ENCODE assay signal across 20 mouse cellular contexts in genomic region chr12:109086111-109086510, GRCm38 (mm10). TPM values are rescaled to one million over a fixed set of nuclear protein-coding genes. Genes with fewer than 3 reads are reported as not detected.
A peak's percentile ranks its signal among the peaks of the same experiment; 100 is the strongest.
DNase-seq lines count a peak whose midpoint lies in the region; ATAC-seq and TF ChIP-seq lines count a peak whose summit lies in the region.
"Had no signal": no experiment of that assay in that cellular context is flagged by ENCODE, and none has a peak within 500 bp of the region (broad histone marks: within the 10 kb centered on the region; RNA-seq: fewer than 3 reads in every experiment).

No protein-coding gene starts in this region.

- H3K9ac ChIP-seq in forebrain, embryonic 13.5 days = no peak overlapping the region
- no peak overlapping the region for H3K9ac ChIP-seq in forebrain, embryonic 11.5 days (ENCODE audit: low read length)
- no peak overlapping the region for H3K9ac ChIP-seq in forebrain, postnatal 0 days
- no peak overlapping the region for H3K9ac ChIP-seq in forebrain, embryonic 14.5 days (ENCODE audit: low read length)
- no peak overlapping the region for H3K9ac ChIP-seq in midbrain, embryonic 13.5 days (replicated peaks)
- H3K9ac ChIP-seq in hindbrain, postnatal 0 days (replicated peaks; ENCODE audit: low read length) = no peak overlapping the region
- H3K9ac ChIP-seq: heart, embryonic 12.5 days; heart, embryonic 15.5 days; hindbrain, embryonic 15.5 days had no signal

- H3K27ac ChIP-seq in forebrain, embryonic 13.5 days = peak overlapping the region; percentile 82
- no peak overlapping the region for H3K27ac ChIP-seq in forebrain, embryonic 11.5 days (ENCODE audit: low read depth, low read length)
- H3K27ac ChIP-seq in forebrain, postnatal 0 days (ENCODE audit: low read depth, low read length) = no peak overlapping the region
- H3K27ac ChIP-seq in forebrain, embryonic 14.5 days (ENCODE audit: low read depth, low read length) = no peak overlapping the region
- no peak overlapping the region for H3K27ac ChIP-seq in midbrain, embryonic 13.5 days
- no peak overlapping the region for H3K27ac ChIP-seq in midbrain, embryonic 10.5 days (replicated peaks)
- H3K27ac ChIP-seq in hindbrain, postnatal 0 days = no peak overlapping the region
- H3K27ac ChIP-seq: heart, embryonic 15.5 days had no signal

- DNase-seq in forebrain, embryonic 11.5 days (ENCODE audit: low spot score) = no peak
- DNase-seq in forebrain, postnatal 0 days = no peak
- no peak for DNase-seq in forebrain, embryonic 14.5 days (ENCODE audit: low spot score)
- no peak for DNase-seq in midbrain, embryonic 10.5 days (ENCODE audit: low spot score)
- DNase-seq in hindbrain, postnatal 0 days (ENCODE audit: low spot score) = no peak
- DNase-seq in embryo, embryonic 9.5 days (ENCODE audit: extremely low spot score) = no peak
- DNase-seq: adrenal gland, adult 8-10 months; embryo, embryonic 11 days; heart, adult 18-20 months; heart, postnatal 10 days; heart, postnatal 36 days; kidney, adult 18-20 months had no signal

- 81% methylated on average over 2 of the region's 2 CpGs for WGBS in forebrain, embryonic 13.5 days
- WGBS in forebrain, embryonic 11.5 days = 94% methylated on average over 2 of the region's 2 CpGs
- 72% methylated on average over 2 of the region's 2 CpGs for whole genome bisulfite sequencing in forebrain, postnatal 0 days
- 80% methylated on average over 2 of the region's 2 CpGs for WGBS in forebrain, embryonic 14.5 days
- WGBS in midbrain, embryonic 13.5 days = 80% methylated on average over 2 of the region's 2 CpGs
- whole genome bisulfite sequencing in midbrain, embryonic 10.5 days = 87% methylated on average over 2 of the region's 2 CpGs
- WGBS in hindbrain, postnatal 0 days = 76% methylated on average over 2 of the region's 2 CpGs

- peaks cover 20% of the 10 kb centered on the region for H3K4me1 ChIP-seq in forebrain, embryonic 13.5 days
- H3K4me1 ChIP-seq in forebrain, embryonic 11.5 days (replicated peaks; ENCODE audit: control insufficient read depth, insufficient read depth, low read length) = no peaks in the 10 kb centered on the region
- H3K4me1 ChIP-seq in forebrain, postnatal 0 days (ENCODE audit: insufficient read depth) = no peaks in the 10 kb centered on the region; the same call in 1 of the 2 replicates
- H3K4me1 ChIP-seq in forebrain, embryonic 14.5 days (ENCODE audit: control insufficient read depth, insufficient read depth, low read length) = peaks cover 18% of the 10 kb centered on the region
- peaks cover 11% of the 10 kb centered on the region for H3K4me1 ChIP-seq in midbrain, embryonic 13.5 days (replicated peaks)
- H3K4me1 ChIP-seq in midbrain, embryonic 10.5 days = 0 out of 2 replicates have a peak, but pooled peaks cover 3% of the 10 kb centered on the region
- no peaks in the 10 kb centered on the region for H3K4me1 ChIP-seq in hindbrain, postnatal 0 days (ENCODE audit: insufficient read depth, low read length)
- H3K4me1 ChIP-seq: heart, embryonic 12.5 days; heart, embryonic 15.5 days had no signal

- H3K36me3 ChIP-seq in forebrain, embryonic 13.5 days (ENCODE audit: poor library complexity, severe bottlenecking) = no peaks in the 10 kb centered on the region
- H3K36me3 ChIP-seq in forebrain, embryonic 11.5 days (ENCODE audit: control insufficient read depth, insufficient read depth, low read length) = no peaks in the 10 kb centered on the region
- H3K36me3 ChIP-seq in forebrain, postnatal 0 days (ENCODE audit: insufficient read depth) = no peaks in the 10 kb centered on the region
- H3K36me3 ChIP-seq in forebrain, embryonic 14.5 days (ENCODE audit: control insufficient read depth, insufficient read depth, low read length) = no peaks in the 10 kb centered on the region
- H3K36me3 ChIP-seq in midbrain, embryonic 13.5 days = no peaks in the 10 kb centered on the region
- H3K36me3 ChIP-seq in midbrain, embryonic 10.5 days = no peaks in the 10 kb centered on the region
- H3K36me3 ChIP-seq in hindbrain, postnatal 0 days (ENCODE audit: insufficient read depth, low read length) = no peaks in the 10 kb centered on the region
- H3K36me3 ChIP-seq: heart, embryonic 12.5 days; heart, embryonic 15.5 days; hindbrain, embryonic 15.5 days had no signal

- ATAC-seq in forebrain, embryonic 13.5 days = 0 out of 2 replicates have a peak, but pooled peaks have one; percentile 20
- no peak for ATAC-seq in forebrain, embryonic 11.5 days (replicated peaks; ENCODE audit: low FRiP score)
- ATAC-seq in forebrain, postnatal 0 days = 0 out of 2 replicates have a peak, but pooled peaks have one; percentile 5
- no peak for ATAC-seq in forebrain, embryonic 14.5 days
- 0 out of 2 replicates have a peak, but pooled peaks have one; percentile 55 for ATAC-seq in midbrain, embryonic 13.5 days
- ATAC-seq in hindbrain, postnatal 0 days = peak; percentile 30; the same call in 1 of the 2 replicates
- ATAC-seq: activated CD4-positive, CD25-positive, alpha-beta regulatory T cell, adult 4 months; inflammation-experienced regulatory T-cells, adult 6 months; intestine, embryonic 16.5 days had no signal

- no peaks in the 10 kb centered on the region for H3K27me3 ChIP-seq in forebrain, embryonic 13.5 days
- H3K27me3 ChIP-seq in forebrain, embryonic 11.5 days (ENCODE audit: control insufficient read depth, insufficient read depth, low read length) = no peaks in the 10 kb centered on the region
- H3K27me3 ChIP-seq in forebrain, postnatal 0 days (ENCODE audit: insufficient read depth, low read length) = no peaks in the 10 kb centered on the region
- no peaks in the 10 kb centered on the region for H3K27me3 ChIP-seq in forebrain, embryonic 14.5 days (replicated peaks; ENCODE audit: control insufficient read depth, insufficient read depth, low read length)
- H3K27me3 ChIP-seq in midbrain, embryonic 13.5 days = no peaks in the 10 kb centered on the region
- H3K27me3 ChIP-seq in midbrain, embryonic 10.5 days (ENCODE audit: low read depth, poor library complexity, severe bottlenecking) = no peaks in the 10 kb centered on the region
- H3K27me3 ChIP-seq in hindbrain, postnatal 0 days (ENCODE audit: insufficient read depth, low read length) = no peaks in the 10 kb centered on the region
- H3K27me3 ChIP-seq: heart, embryonic 12.5 days; heart, embryonic 15.5 days; hindbrain, embryonic 15.5 days had no signal

- no peak overlapping the region for H3K4me3 ChIP-seq in forebrain, embryonic 13.5 days
- no peak overlapping the region for H3K4me3 ChIP-seq in forebrain, embryonic 11.5 days (ENCODE audit: low read depth, low read length)
- H3K4me3 ChIP-seq in forebrain, postnatal 0 days (ENCODE audit: low read depth, low read length) = no peak overlapping the region
- no peak overlapping the region for H3K4me3 ChIP-seq in forebrain, embryonic 14.5 days (ENCODE audit: low read depth, low read length)
- H3K4me3 ChIP-seq in midbrain, embryonic 13.5 days (replicated peaks) = no peak overlapping the region
- no peak overlapping the region for H3K4me3 ChIP-seq in midbrain, embryonic 10.5 days
- no peak overlapping the region for H3K4me3 ChIP-seq in hindbrain, postnatal 0 days (ENCODE audit: low read length)
- H3K4me3 ChIP-seq: heart, embryonic 12.5 days; heart, embryonic 15.5 days; hindbrain, embryonic 15.5 days had no signal

- no peak overlapping the region for H3K4me2 ChIP-seq in forebrain, embryonic 13.5 days
- no peak overlapping the region for H3K4me2 ChIP-seq in forebrain, embryonic 11.5 days (ENCODE audit: low read depth, low read length, severe bottlenecking)
- no peak overlapping the region for H3K4me2 ChIP-seq in forebrain, postnatal 0 days (ENCODE audit: low read depth)
- no peak overlapping the region for H3K4me2 ChIP-seq in forebrain, embryonic 14.5 days (ENCODE audit: low read length)
- H3K4me2 ChIP-seq in midbrain, embryonic 13.5 days (replicated peaks) = no peak overlapping the region
- H3K4me2 ChIP-seq in hindbrain, postnatal 0 days (ENCODE audit: low read depth, low read length) = no peak overlapping the region
- H3K4me2 ChIP-seq: heart, embryonic 12.5 days; heart, embryonic 15.5 days; hindbrain, embryonic 15.5 days had no signal

- TF ChIP-seq CTCF in forebrain, postnatal 0 days (IDR thresholded peaks at IDR 0.05; ENCODE audit: low read depth) = no peak
- no peak for TF ChIP-seq CTCF in hindbrain, postnatal 0 days (IDR thresholded peaks at IDR 0.05; ENCODE audit: low read depth)

- no peaks in the 10 kb centered on the region for H3K9me3 ChIP-seq in forebrain, embryonic 13.5 days (replicated peaks)
- H3K9me3 ChIP-seq in forebrain, embryonic 11.5 days (ENCODE audit: control insufficient read depth, low read length) = no peaks in the 10 kb centered on the region
- H3K9me3 ChIP-seq in forebrain, postnatal 0 days (ENCODE audit: low read length) = no peaks in the 10 kb centered on the region
- H3K9me3 ChIP-seq in forebrain, embryonic 14.5 days (replicated peaks; ENCODE audit: control insufficient read depth, low read length) = no peaks in the 10 kb centered on the region
- H3K9me3 ChIP-seq in midbrain, embryonic 13.5 days = no peaks in the 10 kb centered on the region
- H3K9me3 ChIP-seq in midbrain, embryonic 10.5 days (replicated peaks) = no peaks in the 10 kb centered on the region
- H3K9me3 ChIP-seq in hindbrain, postnatal 0 days (ENCODE audit: low read length) = no peaks in the 10 kb centered on the region
- H3K9me3 ChIP-seq: heart, embryonic 15.5 days; hindbrain, embryonic 15.5 days had no signal

RNA-seq across cellular contexts. Expression of gene Begain, which starts 18.1 kb away (rescaled TPM):
- polyA plus RNA-seq in forebrain, embryonic 13.5 days (2015; fragmentation: Nextera tagmentation; extraction: Ambion mirVana) = 8.3 and 9.0 TPM in 2 replicates
- 6.6 and 7.3 TPM in 2 replicates for polyA plus RNA-seq in forebrain, embryonic 11.5 days (2014; fragmentation: Nextera tagmentation; extraction: Ambion mirVana)
- 50.2 and 61.2 TPM in 2 replicates for total RNA-seq in forebrain, postnatal 0 days (2014; rRNA removed)
- 20.8 and 25.9 TPM in 2 replicates for polyA plus RNA-seq in forebrain, postnatal 0 days (2015; fragmentation: Nextera tagmentation; extraction: Ambion mirVana)
- polyA plus RNA-seq in forebrain, embryonic 14.5 days (2014; fragmentation: Nextera tagmentation; extraction: Ambion mirVana) = 16.4 and 20.4 TPM in 2 replicates
- polyA plus RNA-seq in midbrain, embryonic 13.5 days (2015; fragmentation: Nextera tagmentation; extraction: Ambion mirVana) = 15.3 and 16.2 TPM in 2 replicates
- 4.3 and 4.8 TPM in 2 replicates for polyA plus RNA-seq in midbrain, embryonic 10.5 days (2016; fragmentation: Nextera tagmentation; extraction: Ambion mirVana)
- total RNA-seq in hindbrain, postnatal 0 days (2014; rRNA removed) = 60.4 and 76.9 TPM in 2 replicates
- polyA plus RNA-seq in hindbrain, postnatal 0 days (2015; fragmentation: Nextera tagmentation; extraction: Ambion mirVana) = 20.2 and 22.4 TPM in 2 replicates
- polyA plus RNA-seq: activated CD4-positive, CD25-positive, alpha-beta regulatory T cell, adult 4 months had no signal

Comparison
In these comparisons a context has a peak if more than half of its experiments do, and no peak if none do; other contexts are left out.
1. ATAC-seq: peak in forebrain, embryonic 13.5 days (single experiment), forebrain, postnatal 0 days (single experiment), midbrain, embryonic 13.5 days (single experiment) and hindbrain, postnatal 0 days (single experiment); none in forebrain, embryonic 11.5 days (single experiment) and forebrain, embryonic 14.5 days (single experiment).